Mouse (Mus musculus) heart, postnatal 0 days (tissue): ENCODE measurements around the gene F2. TPM values are rescaled to one million over a fixed set of nuclear protein-coding genes. Genes with fewer than 3 reads are reported as not detected.

Source experiments
- ATAC-seq: fragments of 200-750 bp; cut with Nextera tagmentation; 2 replicates; pipeline ENCODE4 v1.8.0; 2017; ENCODE audit warnings: low read depth, moderate number of reproducible peaks, moderate library complexity; ENCODE audit not compliant: insufficient read depth
- DNase-seq: peaks from one replicate; pipeline ENCODE4 v3.0.0-alpha.2; 2016; ENCODE audit warnings: low spot score
- H3K27ac ChIP-seq: fragments of 300-500 bp; sonication (generic); 2 replicates; pipeline ENCODE4 v1.5.1; 2014; ENCODE audit warnings: low read depth, mild to moderate bottlenecking
- H3K27me3 ChIP-seq: fragments of 300-500 bp; sonication (generic); 2 replicates; pipeline ENCODE4 v1.6.1; 2014; ENCODE audit warnings: low read length, mixed read lengths; ENCODE audit not compliant: control insufficient read depth, insufficient read depth
- H3K36me3 ChIP-seq: fragments of 300-500 bp; sonication (generic); replicated peaks from 2 replicates; pipeline ENCODE4 v1.6.1; 2014; ENCODE audit warnings: low read length, mixed read lengths; ENCODE audit not compliant: control insufficient read depth, insufficient read depth
- H3K4me1 ChIP-seq: fragments of 300-500 bp; sonication (generic); 2 replicates; pipeline ENCODE4 v1.6.1; 2014; ENCODE audit warnings: antibody characterized with exemption; ENCODE audit not compliant: control insufficient read depth, insufficient read depth
- H3K4me2 ChIP-seq: fragments of 300-500 bp; sonication (generic); 2 replicates; pipeline ENCODE4 v1.6.1; 2014; ENCODE audit warnings: low read depth, mild to moderate bottlenecking, low read length, moderate library complexity
- H3K4me3 ChIP-seq: fragments of 300-500 bp; sonication (generic); 2 replicates; pipeline ENCODE4 v1.5.1; 2014; ENCODE audit warnings: low read depth, low read length
- H3K9ac ChIP-seq: fragments of 300-500 bp; sonication (generic); replicated peaks from 2 replicates; pipeline ENCODE4 v1.6.1; 2014; ENCODE audit warnings: low read depth, low read length, mixed read lengths
- H3K9me3 ChIP-seq: fragments of 300-500 bp; sonication (generic); replicated peaks from 2 replicates; pipeline ENCODE4 v1.6.1; 2016; ENCODE audit warnings: low read length; ENCODE audit not compliant: control insufficient read depth
- CTCF ChIP-seq: IDR thresholded peaks from 2 replicates; pipeline ENCODE4 v1.5.1; 2016; ENCODE audit warnings: antibody characterized with exemption, control low read depth, low read depth
- EP300 ChIP-seq: IDR thresholded peaks from 2 replicates; pipeline ENCODE4 v1.6.1; 2016; ENCODE audit warnings: antibody characterized with exemption, low read depth
- WGBS: fragments of 180-500 bp; shearing (Covaris S2); extraction: QIAGEN DNeasy Blood & Tissue Kit; methylation state at CpG from one replicate; pipeline ENCODE4 v1.1.7; 2014; 5-methylcytosine and 5-hydroxymethylcytosine counted together
- polyA plus RNA-seq: library from polyadenylated mRNA; unstranded; fragments of >200 nt; fragmentation: Nextera tagmentation; extraction: Ambion mirVana; gene quantifications from 2 replicates; pipeline ENCODE4 v1.2.1, GENCODE M21; 2015
- total RNA-seq: library from RNA; depleted of rRNA; stranded (reverse); fragments of >200 nt; gene quantifications from 2 replicates; pipeline ENCODE4 v1.2.3, GENCODE M21; 2014; ENCODE audit warnings: low replicate concordance

The F2 gene
- total and polyA plus RNA-seq, 2 experiments from 2014 or later = 0.08 to 0.12 TPM

- DNase-seq (no peak), ATAC-seq (no peak)
- no peaks in the 10 kb centered on the region for H3K9me3 ChIP-seq
- TF ChIP-seq EP300 (no peak), CTCF (no peak)
- H3K4me2 ChIP-seq = no peak overlapping the region
- H3K9ac ChIP-seq = no peak overlapping the region
- H3K36me3 ChIP-seq = peaks cover 49% of the 10 kb centered on the region
- peak overlapping the region; percentile 30; the same call in 1 of the 2 replicates for H3K27ac ChIP-seq
- H3K4me3 ChIP-seq = no peak overlapping the region
- H3K27me3 ChIP-seq = no peaks in the 10 kb centered on the region
- peaks cover 3% of the 10 kb centered on the region for H3K4me1 ChIP-seq
- 89% methylated on average over 11 of the region's 11 CpGs for WGBS
Observed at GRCm38 (mm10) chr2:91645811-91646210, 9.6 kb upstream of the F2 start.

GRCm38 (mm10) chr2:91645354-91645753 lies 9.1 kb upstream of the F2 start:
- Histone ChIP-seq H3K9ac (no peak overlapping the region), H3K9me3 (no peaks in the 10 kb centered on the region), H3K27ac (no peak overlapping the region; the same call in 1 of the 2 replicates), H3K27me3 (no peaks in the 10 kb centered on the region), H3K4me2 (no peak overlapping the region), H3K36me3 (peaks cover 49% of the 10 kb centered on the region), H3K4me1 (no peaks in the 10 kb centered on the region; the same call in 1 of the 2 replicates), H3K4me3 (no peak overlapping the region)
- TF ChIP-seq CTCF (no peak), EP300 (no peak)
- no peak for ATAC-seq
- 98% methylated on average over 15 of the region's 15 CpGs for WGBS
- no peak for DNase-seq

DNA sequence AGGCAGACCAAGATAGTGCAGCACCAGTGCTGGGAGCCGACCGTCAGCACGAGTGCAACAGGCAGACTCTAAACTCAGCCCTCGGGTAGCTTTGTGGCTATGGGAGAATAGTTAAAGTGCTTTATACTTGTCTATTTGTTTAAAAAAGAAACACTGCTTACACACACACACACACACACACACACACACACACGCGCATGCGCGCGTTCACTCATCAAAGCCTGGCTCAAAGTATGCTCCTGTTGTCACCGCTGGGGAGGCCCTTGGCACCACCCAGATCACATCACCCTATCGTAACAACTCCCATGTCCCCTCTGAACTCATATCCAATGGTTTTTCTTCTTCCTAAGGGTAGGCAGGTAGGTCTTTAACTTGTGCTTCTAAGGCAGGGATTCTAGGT lies 7.8 kb upstream of the F2 start:
- Histone ChIP-seq H3K4me2 (no peak overlapping the region), H3K9me3 (no peaks in the 10 kb centered on the region), H3K27ac (no peak overlapping the region), H3K36me3 (peaks cover 49% of the 10 kb centered on the region), H3K27me3 (no peaks in the 10 kb centered on the region), H3K9ac (no peak overlapping the region), H3K4me1 (no peaks in the 10 kb centered on the region; the same call in 1 of the 2 replicates), H3K4me3 (no peak overlapping the region)
- no peak for ATAC-seq
- TF ChIP-seq EP300 (no peak), CTCF (no peak)
- 89% methylated on average over 11 of the region's 11 CpGs for WGBS
- no peak for DNase-seq

DNA sequence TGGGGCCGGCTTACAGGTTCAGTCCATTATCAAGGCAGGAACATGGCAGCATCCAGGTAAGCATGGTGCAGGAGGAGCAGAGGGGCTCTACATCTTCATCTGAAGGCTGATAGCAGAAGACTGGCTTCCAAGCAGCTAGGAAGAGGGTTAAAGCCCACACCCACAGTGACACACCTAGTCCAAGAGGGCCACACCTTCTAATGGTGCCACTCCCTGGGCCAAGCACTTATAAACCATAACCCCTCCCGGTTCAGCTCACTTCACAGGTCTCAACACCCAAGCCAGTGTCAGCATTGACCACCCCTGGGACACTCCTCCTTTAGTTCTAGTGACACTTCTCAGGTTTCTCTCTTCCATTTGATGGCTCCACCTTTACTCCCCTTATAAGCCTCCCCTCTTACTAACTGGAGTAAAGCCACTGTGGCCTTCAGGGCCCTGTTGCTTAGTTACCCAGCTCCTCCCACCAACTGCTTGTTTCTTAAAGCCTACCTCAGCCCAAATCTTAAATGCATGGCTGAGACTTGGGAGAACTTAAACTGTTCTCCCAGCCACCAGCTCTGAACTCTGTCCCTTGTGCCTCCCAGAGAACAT lies 6.7 kb upstream of the F2 start:
- Histone ChIP-seq H3K27ac (no peak overlapping the region), H3K9me3 (no peaks in the 10 kb centered on the region), H3K4me1 (no peaks in the 10 kb centered on the region), H3K9ac (no peak overlapping the region), H3K36me3 (peaks cover 49% of the 10 kb centered on the region), H3K4me2 (no peak overlapping the region), H3K4me3 (no peak overlapping the region), H3K27me3 (no peaks in the 10 kb centered on the region)
- WGBS = 83% methylated on average over 2 of the region's 2 CpGs
- DNase-seq = no peak
- TF ChIP-seq CTCF (no peak), EP300 (no peak)
- ATAC-seq = no peak

DNA sequence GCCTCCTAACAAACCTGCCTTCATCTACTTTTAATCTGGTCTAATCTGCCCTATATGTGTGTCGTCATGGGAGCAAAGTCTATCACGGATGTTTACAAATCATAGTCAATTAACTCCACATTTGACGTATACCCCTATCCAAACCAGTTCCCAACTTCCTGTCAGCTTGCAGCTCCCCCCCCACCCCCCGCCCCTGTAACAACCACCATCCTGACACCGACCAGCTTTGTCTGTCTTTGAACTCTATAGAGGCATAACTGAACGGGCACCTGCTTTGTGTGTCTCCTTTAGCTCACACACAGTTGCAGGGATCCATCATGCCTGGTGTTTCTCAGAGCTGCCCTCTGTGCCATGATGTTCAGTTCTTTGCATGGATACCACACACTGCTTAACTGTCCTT lies 2.7 kb upstream of the F2 start:
- Histone ChIP-seq H3K27me3 (no peaks in the 10 kb centered on the region), H3K36me3 (peaks cover 9% of the 10 kb centered on the region; the same call in 1 of the 2 replicates), H3K4me2 (no peak overlapping the region), H3K9me3 (no peaks in the 10 kb centered on the region), H3K27ac (no peak overlapping the region), H3K9ac (no peak overlapping the region), H3K4me3 (no peak overlapping the region), H3K4me1 (no peaks in the 10 kb centered on the region)
- TF ChIP-seq CTCF = no peak
- TF ChIP-seq EP300 = no peak
- WGBS = 64% methylated on average over 6 of the region's 6 CpGs
- no peak for DNase-seq
- no peak for ATAC-seq
